Mouse (Mus musculus): Measurements from ENCODE around the gene Dicer1. TPM values are rescaled to one million over a fixed set of nuclear protein-coding genes. Genes with fewer than 3 reads are reported as not detected.

Dicer1 gene
- total RNA-seq (2014; rRNA removed): 27.5 and 38.7 TPM in 2 replicates
- polyA plus RNA-seq (2015; fragmentation: Nextera tagmentation; extraction: Ambion mirVana): 15.8 and 28.7 TPM in 2 replicates

DNA sequence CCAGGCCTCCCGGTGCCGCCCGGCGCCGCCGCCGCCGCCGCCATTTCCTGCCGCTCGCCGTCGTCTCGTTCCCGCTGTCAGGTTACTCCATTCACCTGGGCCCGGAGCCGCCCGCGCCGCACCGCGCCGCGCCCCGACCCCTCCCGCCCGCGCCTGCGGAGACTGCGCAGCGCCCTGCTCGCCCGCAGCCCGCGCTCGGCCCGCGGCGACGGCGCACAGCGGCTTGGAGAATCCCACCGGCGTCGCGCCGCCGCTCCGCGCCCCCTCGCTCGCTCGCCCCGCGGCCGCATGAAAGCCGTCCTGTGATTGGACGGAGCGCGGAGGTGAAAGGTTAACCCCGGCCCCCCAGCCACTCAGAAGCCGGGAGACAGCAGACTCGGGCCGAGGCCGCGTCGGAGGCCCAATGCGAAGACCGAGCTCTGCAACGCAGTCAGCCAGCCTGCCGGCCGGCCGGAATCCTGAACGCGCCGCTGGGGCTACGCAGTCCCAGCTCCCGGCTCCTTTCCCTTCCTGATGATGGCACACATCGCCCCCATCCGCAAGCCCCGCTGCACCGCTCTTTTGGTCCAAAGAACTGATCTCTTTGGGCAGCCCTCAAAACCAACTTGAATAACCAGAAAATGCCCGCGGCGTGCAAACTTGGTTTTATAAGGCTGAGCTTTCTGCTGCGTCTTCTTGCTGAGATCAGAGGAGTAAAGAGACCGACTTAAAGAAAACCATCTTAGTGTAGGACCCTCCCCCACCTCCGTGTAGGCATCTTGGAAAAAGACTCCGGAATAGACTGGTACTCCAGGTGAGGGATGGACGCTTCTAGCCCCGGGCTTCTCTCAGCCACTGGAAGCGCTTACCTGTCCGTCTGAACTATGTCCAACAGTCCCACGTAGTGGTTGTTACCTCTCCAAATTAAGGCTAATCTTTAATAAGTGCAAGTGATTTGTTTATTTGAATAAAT is at the start of gene Dicer1:
Dicer1 (minus strand) TSS at position 139 of the 952 bp plus-strand sequence.
- Histone ChIP-seq H3K9me3 (ENCODE audit: low read length) (no peaks in the 10 kb centered on the region), H3K4me1 (ENCODE audit: insufficient read depth) (peaks cover 24% of the 10 kb centered on the region), H3K9ac (peak within 1 kb of the TSS; percentile 89), H3K4me2 (ENCODE audit: low read depth) (peak within 1 kb of the TSS; percentile 96), H3K27ac (ENCODE audit: low read depth, low read length) (peak within 1 kb of the TSS; percentile 91), H3K27me3 (ENCODE audit: insufficient read depth, low read length) (no peaks in the 10 kb centered on the region), H3K36me3 (ENCODE audit: insufficient read depth) (no peaks in the 10 kb centered on the region), H3K4me3 (ENCODE audit: low read depth, low read length) (peak within 1 kb of the TSS; percentile 89)
- under 1% methylated on average over 80 of the region's 94 CpGs for WGBS
- peak; percentile 95 for ATAC-seq
- DNase-seq: peak; percentile 98
- peak; percentile 46 for TF ChIP-seq CTCF (IDR thresholded peaks at IDR 0.05; ENCODE audit: low read depth)

DNA sequence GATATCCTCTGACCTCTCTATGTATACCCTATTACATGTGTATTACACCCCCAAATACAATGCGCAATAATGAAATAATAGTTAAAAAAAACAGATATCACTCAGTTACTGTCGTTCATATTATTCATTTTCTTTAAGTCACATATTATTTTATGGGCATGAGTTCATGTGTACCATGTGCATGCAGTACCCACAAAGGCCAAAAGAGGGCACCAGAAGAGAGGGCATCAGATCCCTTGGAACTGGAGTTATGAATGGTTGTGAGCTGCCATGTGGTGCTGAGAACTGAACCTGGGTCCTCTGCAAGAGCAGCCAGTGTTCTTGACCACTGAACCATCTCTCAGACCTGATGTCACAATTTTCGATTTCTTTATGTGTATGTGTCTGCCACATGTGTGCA is 47.6 kb upstream of the Dicer1 start:
- Histone ChIP-seq H3K9ac (no peak overlapping the region), H3K4me2 (ENCODE audit: low read depth) (no peak overlapping the region), H3K4me3 (ENCODE audit: low read depth, low read length) (no peak overlapping the region), H3K27ac (ENCODE audit: low read depth, low read length) (no peak overlapping the region), H3K9me3 (ENCODE audit: low read length) (0 out of 2 replicates have a peak, but pooled peaks cover 6% of the 10 kb centered on the region), H3K27me3 (ENCODE audit: insufficient read depth, low read length) (no peaks in the 10 kb centered on the region), H3K4me1 (ENCODE audit: insufficient read depth) (no peaks in the 10 kb centered on the region), H3K36me3 (ENCODE audit: insufficient read depth) (peaks cover 11% of the 10 kb centered on the region; the same call in 1 of the 2 replicates)
- ATAC-seq (no peak), DNase-seq (no peak)
- peak; percentile 13; the same call in 1 of the 2 replicates for TF ChIP-seq CTCF (IDR thresholded peaks at IDR 0.05; ENCODE audit: low read depth)
- 91% methylated on average over 3 of the region's 3 CpGs for WGBS

DNA sequence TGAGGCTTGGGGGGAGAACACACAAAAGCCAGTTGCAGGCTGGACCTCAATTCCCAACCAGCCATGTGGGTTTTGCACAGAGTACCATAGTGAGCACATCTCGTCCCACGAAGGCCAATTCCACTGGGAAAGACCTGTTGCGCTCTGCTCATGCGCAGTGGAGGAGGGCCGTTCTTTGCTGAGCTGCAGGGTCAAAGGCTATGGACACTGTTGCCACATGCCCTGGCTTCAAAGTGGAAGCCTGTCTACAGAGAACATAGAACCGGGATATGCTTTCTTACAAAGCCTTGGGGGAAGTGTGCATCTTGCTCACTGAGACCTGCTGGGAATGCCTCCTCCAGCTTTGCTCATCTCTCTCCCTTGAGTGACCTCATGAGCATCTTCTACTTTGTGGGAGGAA is 46.2 kb upstream of the Dicer1 start:
- TF ChIP-seq CTCF (IDR thresholded peaks at IDR 0.05; ENCODE audit: low read depth): no peak
- Histone ChIP-seq H3K9ac (no peak overlapping the region), H3K27ac (ENCODE audit: low read depth, low read length) (no peak overlapping the region), H3K36me3 (ENCODE audit: insufficient read depth) (peaks cover 11% of the 10 kb centered on the region; the same call in 1 of the 2 replicates), H3K4me2 (ENCODE audit: low read depth) (no peak overlapping the region), H3K4me3 (ENCODE audit: low read depth, low read length) (no peak overlapping the region), H3K4me1 (ENCODE audit: insufficient read depth) (no peaks in the 10 kb centered on the region), H3K27me3 (ENCODE audit: insufficient read depth, low read length) (no peaks in the 10 kb centered on the region), H3K9me3 (ENCODE audit: low read length) (0 out of 2 replicates have a peak, but pooled peaks cover 6% of the 10 kb centered on the region)
- ATAC-seq: no peak
- no peak for DNase-seq
- WGBS: 95% methylated on average over 6 of the region's 6 CpGs

DNA sequence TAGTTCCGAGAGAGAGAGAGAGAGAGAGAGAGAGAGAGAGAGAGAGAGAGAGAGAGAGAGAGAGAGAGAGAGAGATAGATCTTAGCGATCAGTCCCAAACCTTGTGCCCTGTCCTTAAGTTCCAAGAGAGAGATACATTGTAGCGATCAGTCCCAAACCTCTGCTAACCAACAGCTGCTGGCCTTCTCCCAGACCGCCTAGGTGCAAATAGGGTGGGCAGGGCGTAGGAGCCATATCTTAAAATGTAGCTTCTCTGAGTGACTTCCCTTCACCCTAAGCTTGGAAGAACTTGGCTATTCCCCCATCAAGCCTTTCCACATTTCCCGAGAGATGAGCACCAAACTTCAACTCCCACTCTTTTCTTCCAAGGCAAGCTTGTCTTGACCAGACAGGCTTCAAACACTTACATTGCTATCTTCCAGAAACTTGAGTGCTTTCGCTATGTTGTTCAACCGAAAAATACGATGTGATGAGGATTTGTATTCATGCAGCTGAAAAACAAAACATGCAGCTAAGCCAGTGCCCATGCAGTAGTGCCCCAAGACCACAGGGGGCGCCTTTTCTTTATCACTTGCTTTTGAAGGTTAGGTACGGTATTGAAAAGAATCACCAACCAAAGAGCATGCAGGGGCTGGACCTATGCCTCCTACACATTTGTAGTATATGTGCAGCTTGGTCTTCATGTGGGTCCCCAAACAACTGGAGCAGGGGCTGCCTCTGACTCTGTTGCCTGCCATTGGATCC is 45.1 kb upstream of the Dicer1 start:
- 88% methylated on average over 11 of the region's 11 CpGs for WGBS

DNA sequence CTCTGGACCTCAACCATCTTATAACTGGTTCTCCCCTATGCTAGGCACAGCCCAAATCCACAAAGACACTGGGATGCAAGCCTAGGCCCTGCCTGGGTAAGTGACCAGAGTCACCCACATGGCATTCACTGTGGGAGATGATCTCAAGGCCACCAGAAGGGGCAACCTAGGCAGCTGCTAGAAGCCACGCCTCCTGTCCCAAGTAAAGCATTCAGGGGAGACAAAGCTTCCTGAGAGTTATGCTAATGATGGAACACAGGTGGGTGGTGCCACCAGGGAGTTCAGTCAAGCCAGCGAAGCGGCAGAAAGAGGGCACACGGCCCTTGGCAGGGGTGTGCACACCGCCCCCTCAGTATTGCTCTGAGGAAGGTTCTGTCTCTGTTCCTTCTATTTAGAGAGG is 43.2 kb upstream of the Dicer1 start:
- no peak overlapping the region for H3K4me3 ChIP-seq (ENCODE audit: low read depth, low read length)
- no peaks in the 10 kb centered on the region for H3K4me1 ChIP-seq (ENCODE audit: insufficient read depth)
- no peak overlapping the region for H3K4me2 ChIP-seq (ENCODE audit: low read depth)
- no peak for TF ChIP-seq CTCF (IDR thresholded peaks at IDR 0.05; ENCODE audit: low read depth)
- no peak overlapping the region for H3K9ac ChIP-seq
- H3K27ac ChIP-seq (ENCODE audit: low read depth, low read length): no peak overlapping the region
- 38% methylated on average over 5 of the region's 5 CpGs for WGBS
- ATAC-seq: no peak
- H3K9me3 ChIP-seq (ENCODE audit: low read length): 0 out of 2 replicates have a peak, but pooled peaks cover 6% of the 10 kb centered on the region
- DNase-seq: no peak
- peaks cover 10% of the 10 kb centered on the region; the same call in 1 of the 2 replicates for H3K36me3 ChIP-seq (ENCODE audit: insufficient read depth)
- H3K27me3 ChIP-seq (ENCODE audit: insufficient read depth, low read length): no peaks in the 10 kb centered on the region

More for the DNA sequence above, 45.1 kb upstream of the Dicer1 start:
- 0 out of 2 replicates have a peak, but pooled peaks have one; percentile 24 for TF ChIP-seq CTCF (IDR thresholded peaks at IDR 0.05; ENCODE audit: low read depth)
- DNase-seq (no peak), ATAC-seq (no peak)
- Histone ChIP-seq H3K9ac (no peak overlapping the region), H3K27ac (ENCODE audit: low read depth, low read length) (no peak overlapping the region), H3K4me2 (ENCODE audit: low read depth) (no peak overlapping the region), H3K9me3 (ENCODE audit: low read length) (0 out of 2 replicates have a peak, but pooled peaks cover 6% of the 10 kb centered on the region), H3K36me3 (ENCODE audit: insufficient read depth) (peaks cover 11% of the 10 kb centered on the region; the same call in 1 of the 2 replicates), H3K4me1 (ENCODE audit: insufficient read depth) (no peaks in the 10 kb centered on the region), H3K27me3 (ENCODE audit: insufficient read depth, low read length) (no peaks in the 10 kb centered on the region), H3K4me3 (ENCODE audit: low read depth, low read length) (no peak overlapping the region)

DNA sequence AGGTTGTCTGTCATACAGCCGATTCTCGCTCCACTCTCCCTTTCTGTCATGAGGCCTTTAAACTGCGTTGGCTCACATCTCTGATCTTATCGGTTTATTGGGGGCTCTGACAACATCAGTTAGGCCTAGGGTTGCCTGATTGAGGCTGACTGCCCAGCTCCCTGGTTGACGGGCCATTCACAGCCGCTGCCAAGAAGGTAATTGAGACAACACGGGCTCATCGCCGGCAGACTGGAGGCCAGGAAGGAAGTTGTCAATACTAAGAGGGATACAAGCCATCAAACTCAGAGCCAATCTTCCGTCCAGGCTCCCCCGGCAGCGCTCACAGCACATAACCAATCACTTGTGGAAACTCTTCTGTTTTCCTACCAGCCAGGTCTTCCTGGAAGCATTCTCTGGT is 41.7 kb upstream of the Dicer1 start:
- Histone ChIP-seq H3K36me3 (ENCODE audit: insufficient read depth) (peaks cover 4% of the 10 kb centered on the region; the same call in 1 of the 2 replicates), H3K9me3 (ENCODE audit: low read length) (0 out of 2 replicates have a peak, but pooled peaks cover 6% of the 10 kb centered on the region), H3K4me3 (ENCODE audit: low read depth, low read length) (no peak overlapping the region), H3K4me2 (ENCODE audit: low read depth) (no peak overlapping the region), H3K27ac (ENCODE audit: low read depth, low read length) (no peak overlapping the region), H3K27me3 (ENCODE audit: insufficient read depth, low read length) (no peaks in the 10 kb centered on the region), H3K9ac (no peak overlapping the region), H3K4me1 (ENCODE audit: insufficient read depth) (no peaks in the 10 kb centered on the region)
- no peak for TF ChIP-seq CTCF (IDR thresholded peaks at IDR 0.05; ENCODE audit: low read depth)
- 77% methylated on average over 12 of the region's 12 CpGs for WGBS
- DNase-seq (no peak), ATAC-seq (no peak)

Measured in forebrain, postnatal 0 days (tissue).